Mouse (Mus musculus) lung, postnatal 0 days (tissue): ENCODE results near the gene Gm21719. TPM values are rescaled to one million over a fixed set of nuclear protein-coding genes. Genes with fewer than 3 reads are reported as not detected.
"Not testable (repeated sequence)": the region's sequence is repeated elsewhere in the genome, so short reads cannot be mapped to it uniquely, and the experiment has no call there.

ENCODE experiments used
- ATAC-seq: fragments of 200-750 bp; cut with Nextera tagmentation; 2 replicates; pipeline ENCODE4 v1.8.0; 2017; ENCODE audit warnings: moderate library complexity
- DNase-seq: peaks from one replicate; pipeline ENCODE4 v3.0.0-alpha.2; 2016; ENCODE audit warnings: low spot score
- H3K27ac ChIP-seq: fragments of 300-500 bp; sonication (generic); 2 replicates; pipeline ENCODE4 v1.5.1; 2014; ENCODE audit warnings: antibody characterized with exemption, mild to moderate bottlenecking, low read length, mixed read lengths
- H3K27me3 ChIP-seq: fragments of 300-500 bp; sonication (generic); replicated peaks from 2 replicates; pipeline ENCODE4 v1.6.1; 2014; ENCODE audit warnings: low read length, mixed read lengths; ENCODE audit not compliant: insufficient read depth
- H3K36me3 ChIP-seq: fragments of 300-500 bp; sonication (generic); 2 replicates; pipeline ENCODE4 v1.6.1; 2014; ENCODE audit warnings: low read length, mixed read lengths; ENCODE audit not compliant: insufficient read depth
- H3K4me1 ChIP-seq: fragments of 300-500 bp; sonication (generic); 2 replicates; pipeline ENCODE4 v1.6.1; 2014; ENCODE audit warnings: antibody characterized with exemption, low read depth, low read length, mixed read lengths; ENCODE audit not compliant: insufficient read depth
- H3K4me2 ChIP-seq: fragments of 300-500 bp; sonication (generic); replicated peaks from 2 replicates; pipeline ENCODE4 v1.6.1; 2014; ENCODE audit warnings: low read depth, mild to moderate bottlenecking, low read length, moderate library complexity, mixed read lengths
- H3K4me3 ChIP-seq: fragments of 300-500 bp; sonication (generic); 2 replicates; pipeline ENCODE4 v1.5.1; 2014; ENCODE audit warnings: low read depth, low read length
- H3K9ac ChIP-seq: fragments of 300-500 bp; sonication (generic); replicated peaks from 2 replicates; pipeline ENCODE4 v1.6.1; 2014; ENCODE audit warnings: low read depth, mild to moderate bottlenecking
- H3K9me3 ChIP-seq: fragments of 300-500 bp; sonication (generic); 2 replicates; pipeline ENCODE4 v1.6.1; 2016; ENCODE audit warnings: low read length, mixed read lengths
- WGBS: fragments of 180-500 bp; shearing (Covaris S2); extraction: QIAGEN DNeasy Blood & Tissue Kit; methylation state at CpG from one replicate; pipeline ENCODE4 v1.1.7; 2014; 5-methylcytosine and 5-hydroxymethylcytosine counted together
- polyA plus RNA-seq: library from polyadenylated mRNA; unstranded; fragments of >200 nt; fragmentation: Nextera tagmentation; extraction: Ambion mirVana; gene quantifications from 2 replicates; pipeline ENCODE4 v1.2.1, GENCODE M21; 2015

Gm21719 gene
- polyA plus RNA-seq: not detected in 2 replicates

GRCm38 (mm10) chrY:6682772-6683171 lies at the start of gene Gm21719:
Gene Gm21719 (minus strand): TSS chrY:6682872.
- H3K27me3 ChIP-seq: not testable (repeated sequence)

More at GRCm38 (mm10) chrY:6682772-6683171, at the start of gene Gm21719:
- H3K4me1 ChIP-seq, H3K9me3 ChIP-seq, DNase-seq, H3K36me3 ChIP-seq, H3K4me2 ChIP-seq, H3K27ac ChIP-seq, H3K9ac ChIP-seq, H3K4me3 ChIP-seq, ATAC-seq: not testable (repeated sequence)
- WGBS: 25% methylated on average over 1 of the region's 1 CpGs

Other genes with a start within 250 kb of the Gm21719 start
- not detected in 2 replicates for gene Gm28919, start 99.3 kb downstream of the Gm21719 start, polyA plus RNA-seq
- not detected in 2 replicates for gene Gm20830, start 235.4 kb upstream of the Gm21719 start, polyA plus RNA-seq